Mouse (Mus musculus): ENCODE measurements at regions not wholly inside any gene's neighbourhood (a gene's known extent, or its start where the extent isn't known, plus 50 kb on each side); places are given as distances from the start of the nearest gene placed in this dataset.
"Not testable (repeated sequence)": the region's sequence is repeated elsewhere in the genome, so short reads cannot be mapped to it uniquely, and the experiment has no call there.

GRCm38 (mm10) chr4:8084954-8085639 lies 153.7 kb downstream of the Car8 start:
- Histone ChIP-seq H3K9me3 (ENCODE audit: control insufficient read depth, low read length) (no peaks in the 10 kb centered on the region), H3K4me2 (ENCODE audit: low read length) (no peak overlapping the region), H3K4me3 (ENCODE audit: low read length) (no peak overlapping the region), H3K27ac (ENCODE audit: low read depth, low read length) (no peak overlapping the region), H3K36me3 (ENCODE audit: control insufficient read depth, insufficient read depth, low read length) (no peaks in the 10 kb centered on the region), H3K9ac (ENCODE audit: low read depth, low read length) (no peak overlapping the region), H3K4me1 (ENCODE audit: control insufficient read depth, insufficient read depth, low read depth, low read length) (no peaks in the 10 kb centered on the region), H3K27me3 (replicated peaks; ENCODE audit: control insufficient read depth, insufficient read depth, low read length) (no peaks in the 10 kb centered on the region)
- ATAC-seq: peak; percentile 95
- 35% methylated on average over 16 of the region's 16 CpGs for WGBS

- H3K9ac ChIP-seq (ENCODE audit: low read depth, low read length): no peak overlapping the region
- no peak overlapping the region for H3K4me2 ChIP-seq (ENCODE audit: low read length)
- H3K27me3 ChIP-seq (replicated peaks; ENCODE audit: control insufficient read depth, insufficient read depth, low read length): no peaks in the 10 kb centered on the region
- no peak overlapping the region for H3K27ac ChIP-seq (ENCODE audit: low read depth, low read length)
- 56% methylated on average over 4 of the region's 4 CpGs for WGBS
- H3K9me3 ChIP-seq (ENCODE audit: control insufficient read depth, low read length): no peaks in the 10 kb centered on the region
- H3K36me3 ChIP-seq (ENCODE audit: control insufficient read depth, insufficient read depth, low read length): no peaks in the 10 kb centered on the region
- no peaks in the 10 kb centered on the region for H3K4me1 ChIP-seq (ENCODE audit: control insufficient read depth, insufficient read depth, low read depth, low read length)
- no peak for ATAC-seq
- no peak overlapping the region for H3K4me3 ChIP-seq (ENCODE audit: low read length)
Measured at GRCm38 (mm10) chr4:8079349-8079748, 159.5 kb downstream of the Car8 start.

- Histone ChIP-seq H3K36me3 (ENCODE audit: control insufficient read depth, insufficient read depth, low read length) (no peaks in the 10 kb centered on the region), H3K4me1 (ENCODE audit: control insufficient read depth, insufficient read depth, low read depth, low read length) (no peaks in the 10 kb centered on the region), H3K4me3 (ENCODE audit: low read length) (no peak overlapping the region), H3K27me3 (replicated peaks; ENCODE audit: control insufficient read depth, insufficient read depth, low read length) (no peaks in the 10 kb centered on the region), H3K27ac (ENCODE audit: low read depth, low read length) (no peak overlapping the region), H3K9ac (ENCODE audit: low read depth, low read length) (no peak overlapping the region), H3K9me3 (ENCODE audit: control insufficient read depth, low read length) (no peaks in the 10 kb centered on the region), H3K4me2 (ENCODE audit: low read length) (no peak overlapping the region)
- no peak for ATAC-seq
- WGBS: 85% methylated on average over 6 of the region's 6 CpGs
Measured at GRCm38 (mm10) chr4:8072989-8073573, 165.8 kb downstream of the Car8 start.

GRCm38 (mm10) chr4:8070693-8071092 lies 168.1 kb downstream of the Car8 start:
- not testable (repeated sequence) for H3K36me3 ChIP-seq (ENCODE audit: control insufficient read depth, insufficient read depth, low read length); H3K9me3 ChIP-seq (ENCODE audit: control insufficient read depth, low read length); H3K4me3 ChIP-seq (ENCODE audit: low read length); H3K4me1 ChIP-seq (ENCODE audit: control insufficient read depth, insufficient read depth, low read depth, low read length); ATAC-seq; H3K4me2 ChIP-seq (ENCODE audit: low read length); H3K27ac ChIP-seq (ENCODE audit: low read depth, low read length); H3K27me3 ChIP-seq (replicated peaks; ENCODE audit: control insufficient read depth, insufficient read depth, low read length); H3K9ac ChIP-seq (ENCODE audit: low read depth, low read length)

GRCm38 (mm10) chr4:8068086-8068485 lies 170.8 kb downstream of the Car8 start:
- no peak overlapping the region for H3K27ac ChIP-seq (ENCODE audit: low read depth, low read length)
- H3K9me3 ChIP-seq (ENCODE audit: control insufficient read depth, low read length): no peaks in the 10 kb centered on the region
- H3K4me1 ChIP-seq (ENCODE audit: control insufficient read depth, insufficient read depth, low read depth, low read length): no peaks in the 10 kb centered on the region
- H3K4me2 ChIP-seq (ENCODE audit: low read length): no peak overlapping the region
- no peak for ATAC-seq
- H3K9ac ChIP-seq (ENCODE audit: low read depth, low read length): no peak overlapping the region
- WGBS: 60% methylated on average over 2 of the region's 2 CpGs
- H3K36me3 ChIP-seq (ENCODE audit: control insufficient read depth, insufficient read depth, low read length): no peaks in the 10 kb centered on the region
- no peaks in the 10 kb centered on the region for H3K27me3 ChIP-seq (replicated peaks; ENCODE audit: control insufficient read depth, insufficient read depth, low read length)
- no peak overlapping the region for H3K4me3 ChIP-seq (ENCODE audit: low read length)

- ATAC-seq: no peak
- Histone ChIP-seq H3K9ac (ENCODE audit: low read depth, low read length) (no peak overlapping the region), H3K27me3 (replicated peaks; ENCODE audit: control insufficient read depth, insufficient read depth, low read length) (no peaks in the 10 kb centered on the region), H3K4me1 (ENCODE audit: control insufficient read depth, insufficient read depth, low read depth, low read length) (no peaks in the 10 kb centered on the region), H3K4me3 (ENCODE audit: low read length) (no peak overlapping the region), H3K4me2 (ENCODE audit: low read length) (no peak overlapping the region), H3K9me3 (ENCODE audit: control insufficient read depth, low read length) (peaks cover 7% of the 10 kb centered on the region; the same call in 1 of the 2 replicates), H3K36me3 (ENCODE audit: control insufficient read depth, insufficient read depth, low read length) (no peaks in the 10 kb centered on the region), H3K27ac (ENCODE audit: low read depth, low read length) (no peak overlapping the region)
- WGBS: 23% methylated on average over 4 of the region's 4 CpGs
Measured at GRCm38 (mm10) chr4:8041776-8042175, 197.1 kb downstream of the Car8 start.

- Histone ChIP-seq H3K36me3 (ENCODE audit: control insufficient read depth, insufficient read depth, low read length) (no peaks in the 10 kb centered on the region), H3K9me3 (ENCODE audit: control insufficient read depth, low read length) (peaks cover 7% of the 10 kb centered on the region; the same call in 1 of the 2 replicates), H3K9ac (ENCODE audit: low read depth, low read length) (no peak overlapping the region), H3K4me3 (ENCODE audit: low read length) (no peak overlapping the region), H3K27ac (ENCODE audit: low read depth, low read length) (no peak overlapping the region), H3K27me3 (replicated peaks; ENCODE audit: control insufficient read depth, insufficient read depth, low read length) (no peaks in the 10 kb centered on the region), H3K4me2 (ENCODE audit: low read length) (no peak overlapping the region), H3K4me1 (ENCODE audit: control insufficient read depth, insufficient read depth, low read depth, low read length) (no peaks in the 10 kb centered on the region)
- WGBS: 86% methylated on average over 1 of the region's 1 CpGs
- no peak for ATAC-seq
Measured at GRCm38 (mm10) chr4:8037863-8038262, 201.0 kb downstream of the Car8 start.

- ATAC-seq; H3K4me1 ChIP-seq (ENCODE audit: control insufficient read depth, insufficient read depth, low read depth, low read length); H3K36me3 ChIP-seq (ENCODE audit: control insufficient read depth, insufficient read depth, low read length); H3K4me2 ChIP-seq (ENCODE audit: low read length); H3K27me3 ChIP-seq (replicated peaks; ENCODE audit: control insufficient read depth, insufficient read depth, low read length); H3K9me3 ChIP-seq (ENCODE audit: control insufficient read depth, low read length); H3K27ac ChIP-seq (ENCODE audit: low read depth, low read length); H3K9ac ChIP-seq (ENCODE audit: low read depth, low read length); H3K4me3 ChIP-seq (ENCODE audit: low read length): not testable (repeated sequence)
- WGBS: 89% methylated on average over 1 of the region's 1 CpGs
Measured at GRCm38 (mm10) chr4:8033402-8033801, 205.4 kb downstream of the Car8 start.

GRCm38 (mm10) chr4:8005155-8005554 lies 233.7 kb downstream of the Car8 start:
- Histone ChIP-seq H3K27ac (ENCODE audit: low read depth, low read length) (no peak overlapping the region), H3K27me3 (replicated peaks; ENCODE audit: control insufficient read depth, insufficient read depth, low read length) (no peaks in the 10 kb centered on the region), H3K9me3 (ENCODE audit: control insufficient read depth, low read length) (no peaks in the 10 kb centered on the region), H3K4me2 (ENCODE audit: low read length) (no peak overlapping the region), H3K9ac (ENCODE audit: low read depth, low read length) (no peak overlapping the region), H3K36me3 (ENCODE audit: control insufficient read depth, insufficient read depth, low read length) (no peaks in the 10 kb centered on the region), H3K4me3 (ENCODE audit: low read length) (no peak overlapping the region), H3K4me1 (ENCODE audit: control insufficient read depth, insufficient read depth, low read depth, low read length) (no peaks in the 10 kb centered on the region)
- peak; percentile 61; the same call in 1 of the 2 replicates for ATAC-seq
- WGBS: 11% methylated on average over 1 of the region's 1 CpGs

Data from hindbrain, embryonic 16.5 days (tissue).